Mouse (Mus musculus) ES-E14 (cell line): Measurements from ENCODE around the gene Hbq1b.

ENCODE experiments used
- CHD2 ChIP-seq: IDR thresholded peaks from 2 replicates; pipeline ENCODE4 v1.6.1; 2014; ENCODE audit warnings: mild to moderate bottlenecking, low read depth, low read length, inconsistent platforms
- HCFC1 ChIP-seq: IDR thresholded peaks from 2 replicates; pipeline ENCODE4 v1.6.1; 2012; ENCODE audit warnings: low read length, inconsistent platforms, borderline replicate concordance; ENCODE audit not compliant: insufficient read depth
- MAFK ChIP-seq: IDR thresholded peaks from 2 replicates; pipeline ENCODE4 v1.6.1; 2014; ENCODE audit warnings: mild to moderate bottlenecking, low read depth, low read length, inconsistent platforms; ENCODE audit not compliant: insufficient read depth
- ZC3H11A ChIP-seq: IDR thresholded peaks from 2 replicates; pipeline ENCODE4 v1.6.1; 2012; ENCODE audit warnings: low read depth, mild to moderate bottlenecking, inconsistent platforms, low read length, borderline replicate concordance
- ZNF384 ChIP-seq: IDR thresholded peaks from 2 replicates; pipeline ENCODE4 v1.6.1; 2012; ENCODE audit warnings: low read depth, low read length, inconsistent platforms

DNA sequence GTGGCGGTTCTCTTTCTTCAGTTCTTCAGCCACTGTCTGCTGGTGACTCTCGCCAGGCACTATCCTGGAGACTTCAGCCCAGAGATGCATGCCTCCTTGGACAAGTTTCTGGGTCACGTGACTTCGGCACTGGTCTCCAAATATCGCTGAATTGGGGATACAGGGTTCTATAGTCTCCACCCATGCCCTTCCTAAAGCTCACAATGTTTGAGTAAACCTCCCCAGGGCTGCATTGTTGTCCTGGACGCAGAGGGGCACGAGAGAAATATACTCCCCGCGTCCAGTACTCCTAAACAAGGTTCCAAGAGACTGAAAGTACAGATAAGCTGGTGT lies 694 bp downstream of the Hbq1b start:
- TF ChIP-seq CHD2, result no peak
- TF ChIP-seq HCFC1, result no peak
- no peak for TF ChIP-seq ZC3H11A
- no peak for TF ChIP-seq MAFK
- no peak for TF ChIP-seq ZNF384
